Mouse (Mus musculus) spleen, postnatal 36 days (tissue): ENCODE results near the gene Runx1.

Experiments
- DNase-seq, 2 experiments: peaks; one replicate each; pipeline ENCODE4 v3.0.0; 2022; ENCODE audit warnings: low spot score in 2 of 2, mixed read lengths in 1 of 2

Gene Runx1

GRCm38 (mm10) chr16:92699531-92700397 lies 126.2 kb downstream of the Runx1 start:
- no peak for DNase-seq

GRCm38 (mm10) chr16:92698612-92698998 lies 127.3 kb downstream of the Runx1 start:
- DNase-seq = peak; percentile 86 to 88

- peak; percentile 30 to 31 for DNase-seq
Measured at GRCm38 (mm10) chr16:92697737-92698611, 128.0 kb downstream of the Runx1 start.

- peak; percentile 74 to 78 for DNase-seq
Measured at GRCm38 (mm10) chr16:92697227-92697736, 128.7 kb downstream of the Runx1 start.

- DNase-seq = peak; percentile 78 to 83
Measured at GRCm38 (mm10) chr16:92696411-92697015, 129.4 kb downstream of the Runx1 start.

- no peak for DNase-seq
Measured at GRCm38 (mm10) chr16:92695981-92696380, 130.0 kb downstream of the Runx1 start.

GRCm38 (mm10) chr16:92695200-92695921 lies 130.6 kb downstream of the Runx1 start:
- DNase-seq = no peak

- no peak for DNase-seq
Measured at GRCm38 (mm10) chr16:92694496-92695106, 131.3 kb downstream of the Runx1 start.

GRCm38 (mm10) chr16:92690759-92691158 lies 135.2 kb downstream of the Runx1 start:
- DNase-seq = no peak

GRCm38 (mm10) chr16:92688941-92689340 lies 137.0 kb downstream of the Runx1 start:
- DNase-seq = no peak

GRCm38 (mm10) chr16:92686978-92687377 lies 139.0 kb downstream of the Runx1 start:
- DNase-seq = no peak

- no peak for DNase-seq
Measured at GRCm38 (mm10) chr16:92685766-92686315, 140.1 kb downstream of the Runx1 start.

- DNase-seq = no peak
Measured at GRCm38 (mm10) chr16:92684423-92685211, 141.3 kb downstream of the Runx1 start.

- DNase-seq = no peak
Measured at GRCm38 (mm10) chr16:92676630-92677029, 149.3 kb downstream of the Runx1 start.

GRCm38 (mm10) chr16:92675677-92676076 lies 150.3 kb downstream of the Runx1 start:
- DNase-seq = peak in 1 of 2 experiments; percentile 13

GRCm38 (mm10) chr16:92674916-92675450 lies 151.0 kb downstream of the Runx1 start:
- no peak for DNase-seq

- DNase-seq = no peak
Measured at GRCm38 (mm10) chr16:92674121-92674816, 151.7 kb downstream of the Runx1 start.

- no peak for DNase-seq
Measured at GRCm38 (mm10) chr16:92668807-92669206, 157.1 kb downstream of the Runx1 start.

- DNase-seq = no peak
Measured at GRCm38 (mm10) chr16:92661757-92662156, 164.2 kb downstream of the Runx1 start.
